Mouse (Mus musculus): Measurements from ENCODE around the gene Arhgap17.

- TF ChIP-seq CTCF (IDR thresholded peaks at IDR 0.05; ENCODE audit: low read depth, low read length) (no peak), POLR2A (IDR thresholded peaks at IDR 0.05; ENCODE audit: borderline replicate concordance, low read depth, low read length) (no peak)
Observed at GRCm38 (mm10) chr7:123394271-123394670, 24.6 kb upstream of the Arhgap17 start.

Data from bone marrow macrophage, adult 2 months (primary cell).